Mouse (Mus musculus) layer of hippocampus, adult 9-10 months (tissue): Measurements from ENCODE around the gene Map3k6.

Experiments
- DNase-seq: peaks from one replicate; pipeline ENCODE4 v3.0.0; 2022; ENCODE audit warnings: low spot score

The Map3k6 gene

GRCm38 (mm10) chr4:133285950-133286349 is 45.3 kb downstream of the Map3k6 start:
- DNase-seq, result no peak

- no peak for DNase-seq
Observed at GRCm38 (mm10) chr4:133286476-133287077, 46.0 kb downstream of the Map3k6 start.

GRCm38 (mm10) chr4:133291255-133291654 is 50.6 kb downstream of the Map3k6 start:
- DNase-seq, result no peak

- DNase-seq, result no peak
Observed at GRCm38 (mm10) chr4:133292405-133292804, 51.8 kb downstream of the Map3k6 start.

GRCm38 (mm10) chr4:133292901-133293843 is 52.6 kb downstream of the Map3k6 start:
- no peak for DNase-seq

- DNase-seq, result no peak
Observed at GRCm38 (mm10) chr4:133294084-133294483, 53.5 kb downstream of the Map3k6 start.

- DNase-seq, result no peak
Observed at GRCm38 (mm10) chr4:133297360-133297759, 56.7 kb downstream of the Map3k6 start.

- DNase-seq, result no peak
Observed at GRCm38 (mm10) chr4:133297801-133298238, 57.2 kb downstream of the Map3k6 start.

GRCm38 (mm10) chr4:133298516-133299365 is 58.1 kb downstream of the Map3k6 start:
- no peak for DNase-seq

- no peak for DNase-seq
Observed at GRCm38 (mm10) chr4:133299701-133300100, 59.1 kb downstream of the Map3k6 start.

GRCm38 (mm10) chr4:133300421-133300820 is 59.8 kb downstream of the Map3k6 start:
- DNase-seq, result no peak

GRCm38 (mm10) chr4:133301802-133302201 is 61.2 kb downstream of the Map3k6 start:
- no peak for DNase-seq
